Mouse (Mus musculus) Muller cell, postnatal 12 days (primary cell): ENCODE measurements around the gene Ptgs2.

Source experiments
- DNase-seq: peaks from one replicate; pipeline ENCODE4 v3.0.0-alpha.2; 2015; ENCODE audit errors: inconsistent ontology term

Gene Ptgs2

GRCm38 (mm10) chr1:150099790-150100333, at the start of gene Ptgs2:
Gene Ptgs2, plus strand, starts transcription at chr1:150100031.
- DNase-seq, result peak; percentile 79

GRCm38 (mm10) chr1:150050256-150050655, 49.6 kb upstream of the Ptgs2 start:
- no peak for DNase-seq

- no peak for DNase-seq
Observed at GRCm38 (mm10) chr1:150065684-150066083, 34.1 kb upstream of the Ptgs2 start.

GRCm38 (mm10) chr1:150072880-150073279, 27.0 kb upstream of the Ptgs2 start:
- no peak for DNase-seq

GRCm38 (mm10) chr1:150074609-150075008, 25.2 kb upstream of the Ptgs2 start:
- DNase-seq, result no peak

- no peak for DNase-seq
Observed at GRCm38 (mm10) chr1:150089040-150089692, 10.7 kb upstream of the Ptgs2 start.

- no peak for DNase-seq
Observed at GRCm38 (mm10) chr1:150090229-150090628, 9.6 kb upstream of the Ptgs2 start.

- DNase-seq, result no peak
Observed at GRCm38 (mm10) chr1:150097036-150097435, 2.8 kb upstream of the Ptgs2 start.

GRCm38 (mm10) chr1:150097721-150098120, 2.1 kb upstream of the Ptgs2 start:
- peak; percentile 17 for DNase-seq

GRCm38 (mm10) chr1:150099374-150099773, 457 bp upstream of the Ptgs2 start:
- peak; percentile 51 for DNase-seq

- no peak for DNase-seq
Observed at GRCm38 (mm10) chr1:150104228-150104720, 4.4 kb downstream of the Ptgs2 start.

GRCm38 (mm10) chr1:150106736-150107135, 6.9 kb downstream of the Ptgs2 start:
- no peak for DNase-seq

- DNase-seq, result no peak
Observed at GRCm38 (mm10) chr1:150109591-150109990, 9.8 kb downstream of the Ptgs2 start.

- peak; percentile 36 for DNase-seq
Observed at GRCm38 (mm10) chr1:150115352-150115751, 15.5 kb downstream of the Ptgs2 start.

GRCm38 (mm10) chr1:150118352-150118751, 18.5 kb downstream of the Ptgs2 start:
- DNase-seq, result no peak

- no peak for DNase-seq
Observed at GRCm38 (mm10) chr1:150125568-150125967, 25.7 kb downstream of the Ptgs2 start.

GRCm38 (mm10) chr1:150130070-150130469, 30.2 kb downstream of the Ptgs2 start:
- peak; percentile 21 for DNase-seq

GRCm38 (mm10) chr1:150130586-150131275, 30.9 kb downstream of the Ptgs2 start:
- DNase-seq, result peak; percentile 38

- DNase-seq, result no peak
Observed at GRCm38 (mm10) chr1:150135350-150135749, 35.5 kb downstream of the Ptgs2 start.

GRCm38 (mm10) chr1:150139730-150140129, 39.9 kb downstream of the Ptgs2 start:
- no peak for DNase-seq

- no peak for DNase-seq
Observed at GRCm38 (mm10) chr1:150141939-150142338, 42.1 kb downstream of the Ptgs2 start.

- no peak for DNase-seq
Observed at GRCm38 (mm10) chr1:150143578-150143977, 43.7 kb downstream of the Ptgs2 start.

- peak; percentile 38 for DNase-seq
Observed at GRCm38 (mm10) chr1:150145049-150145448, 45.2 kb downstream of the Ptgs2 start.
